Mouse (Mus musculus): Measurements from ENCODE around the gene Npas1.

Gene Npas1

DNA sequence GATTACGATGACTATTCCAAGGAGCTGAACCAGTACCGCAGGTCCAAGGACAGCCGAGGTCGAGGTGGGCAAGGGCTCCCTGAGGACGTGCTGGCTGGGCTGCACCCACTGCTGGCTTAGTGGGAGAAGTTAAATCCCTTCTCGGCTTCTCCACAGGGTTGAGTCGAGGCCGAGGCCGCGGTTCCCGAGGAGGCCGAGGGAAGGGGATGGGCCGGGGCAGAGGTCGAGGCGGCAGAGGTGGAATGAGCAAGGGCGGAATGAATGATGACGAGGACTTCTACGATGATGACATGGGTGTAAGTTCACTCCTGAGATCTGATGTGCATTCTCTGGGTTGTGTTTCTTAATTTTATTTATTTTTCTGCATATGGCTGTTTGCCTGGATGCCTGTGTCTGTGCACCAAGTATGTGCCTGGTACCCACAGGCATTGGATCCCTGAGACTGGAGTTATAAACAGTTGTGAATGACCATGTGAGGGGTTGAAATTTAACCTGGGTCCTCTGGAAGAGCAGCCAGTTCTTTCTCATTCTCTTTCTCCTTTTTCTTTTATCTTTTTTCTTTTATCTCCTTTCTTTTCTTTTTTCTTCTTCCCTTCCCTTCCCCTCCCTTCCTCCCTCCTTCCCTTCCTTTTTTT is 55.2 kb downstream of the Npas1 start:
- DNase-seq (ENCODE audit: extremely low read depth, low read depth, low spot score), result no peak

DNA sequence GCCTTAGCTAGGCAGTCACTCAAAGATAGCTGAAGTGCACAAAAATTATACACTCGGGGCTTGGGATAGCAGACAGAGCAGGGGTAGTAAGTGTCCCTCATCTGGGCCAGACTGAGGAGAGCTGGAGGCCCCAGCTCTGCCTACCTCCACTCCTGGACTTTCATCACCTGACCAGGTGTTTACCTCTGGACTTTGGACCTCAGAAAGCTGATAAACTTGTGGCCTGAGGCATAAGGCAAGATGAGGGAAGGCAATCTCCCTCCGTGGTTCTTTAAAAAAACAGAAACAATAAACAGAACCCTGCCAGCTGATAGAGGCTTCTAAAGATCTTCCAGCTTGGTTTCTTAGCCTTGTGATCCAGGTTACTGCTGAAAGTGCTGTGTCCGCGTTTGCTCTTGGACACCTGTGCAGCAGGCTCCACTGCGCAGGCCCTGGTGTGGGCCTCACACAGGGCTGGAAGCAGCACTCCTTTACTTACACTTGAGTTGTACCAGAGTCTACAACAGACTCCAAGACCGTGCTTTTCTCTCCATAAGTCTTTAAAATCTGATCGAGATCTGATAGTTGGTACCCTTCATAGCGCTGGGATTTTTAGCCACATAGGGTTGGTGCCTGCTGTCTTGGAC is 56.9 kb downstream of the Npas1 start:
- DNase-seq (ENCODE audit: extremely low read depth, low read depth, low spot score), result no peak

GRCm38 (mm10) chr7:16418713-16419112 is 58.8 kb downstream of the Npas1 start:
- DNase-seq (ENCODE audit: extremely low read depth, low read depth, low spot score), result no peak

DNA sequence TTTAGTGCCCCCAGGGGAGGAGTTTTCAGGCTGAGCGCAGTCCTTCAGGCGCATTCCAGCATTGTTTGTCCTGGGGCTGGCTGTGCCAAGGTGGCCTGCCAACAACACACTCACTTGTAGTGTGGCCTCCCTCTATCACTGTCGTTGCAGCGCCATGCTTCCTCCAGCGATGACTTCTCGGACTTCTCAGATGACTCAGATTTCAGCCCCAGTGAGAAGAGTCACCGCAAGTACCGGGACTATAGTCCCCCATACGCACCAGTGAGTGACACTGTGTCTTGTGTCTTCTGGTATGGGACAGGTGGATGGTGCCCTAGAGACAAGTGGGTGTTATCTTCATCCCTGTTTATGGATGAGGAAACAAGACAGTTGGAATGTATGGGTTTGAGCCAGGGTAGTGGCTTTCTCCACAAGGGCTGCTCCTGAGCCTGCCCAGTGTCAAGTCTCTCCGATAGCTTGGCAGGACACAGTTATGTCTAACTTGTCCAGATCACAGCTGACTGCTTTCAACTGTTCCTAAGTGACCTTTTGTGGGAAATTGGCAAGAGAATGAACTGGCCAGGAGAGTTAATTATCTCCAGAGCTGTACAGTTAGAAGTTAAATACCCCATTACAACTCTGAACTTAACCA is 60.3 kb downstream of the Npas1 start:
- no peak for DNase-seq (ENCODE audit: extremely low read depth, low read depth, low spot score)

DNA sequence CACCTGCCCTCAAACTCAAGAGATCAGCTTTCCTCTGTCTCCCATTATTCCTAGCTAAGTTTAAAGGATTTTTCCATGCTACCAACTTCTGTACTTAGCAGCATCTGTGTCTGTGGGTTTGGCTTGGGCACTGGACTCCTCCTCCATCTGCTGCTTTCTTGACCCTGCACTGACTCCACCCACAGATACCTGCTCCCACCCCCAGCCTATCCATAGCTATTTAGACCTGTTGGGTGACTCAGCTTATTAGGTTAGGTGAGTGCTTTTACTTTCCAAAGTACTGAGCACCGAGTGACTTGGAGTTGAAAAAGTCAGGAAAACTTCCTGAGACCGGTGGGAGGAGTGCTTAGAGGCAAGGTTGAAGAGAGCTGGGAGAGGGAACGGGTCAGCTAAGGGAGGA is 62.1 kb downstream of the Npas1 start:
- DNase-seq (ENCODE audit: extremely low read depth, low read depth, low spot score), result no peak

DNA sequence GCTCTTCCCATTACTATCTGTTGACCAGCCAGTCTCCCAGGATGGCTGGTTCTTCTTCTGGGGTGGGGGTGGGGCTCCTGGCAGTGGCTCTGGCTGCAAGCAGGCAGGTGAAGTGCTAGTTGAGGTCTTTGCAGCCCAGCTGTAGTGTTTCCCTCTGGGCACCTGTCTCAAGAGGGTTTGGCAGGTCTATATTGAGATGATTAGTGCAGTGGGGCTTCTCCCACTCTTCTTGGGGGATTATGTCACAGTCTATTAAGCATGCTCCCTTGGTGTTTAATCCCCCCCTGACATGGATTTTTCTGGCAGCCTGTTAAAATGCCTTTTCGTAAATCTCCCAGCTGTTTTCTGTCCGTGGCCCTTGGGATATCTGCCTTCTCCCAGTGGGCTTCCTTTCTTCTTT is 64.6 kb downstream of the Npas1 start:
- no peak for DNase-seq (ENCODE audit: extremely low read depth, low read depth, low spot score)

GRCm38 (mm10) chr7:16412220-16412896 is 65.2 kb downstream of the Npas1 start:
- DNase-seq (ENCODE audit: extremely low read depth, low read depth, low spot score), result no peak

- DNase-seq (ENCODE audit: extremely low read depth, low read depth, low spot score), result no peak
Observed at GRCm38 (mm10) chr7:16411100-16411499, 66.4 kb downstream of the Npas1 start.

DNA sequence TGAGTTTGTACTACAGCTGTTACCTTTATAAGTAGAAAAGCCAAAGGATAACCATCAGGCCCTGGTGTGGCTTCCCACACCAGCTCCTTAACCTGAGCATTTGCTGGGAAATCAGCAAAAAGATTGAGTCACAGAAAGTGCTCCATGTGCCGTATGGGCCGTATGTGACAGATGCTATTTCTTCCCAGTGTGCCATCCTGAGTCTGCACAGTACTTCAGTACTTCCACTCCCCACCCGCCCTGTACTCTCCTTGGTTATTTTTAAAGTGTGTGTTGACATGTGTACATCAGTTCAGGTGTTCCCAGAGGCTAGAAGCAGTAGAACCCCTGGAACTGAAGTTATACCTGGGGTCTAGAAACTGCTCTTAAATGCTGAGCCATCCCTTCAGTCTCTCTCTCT is 70.5 kb downstream of the Npas1 start:
- no peak for DNase-seq (ENCODE audit: extremely low read depth, low read depth, low spot score)
